Mouse (Mus musculus) bone marrow, adult 2 months (tissue): ENCODE results near the gene Flnb. TPM values are rescaled to one million over a fixed set of nuclear protein-coding genes. Genes with fewer than 3 reads are reported as not detected.

ENCODE experiments used
- H3K27ac ChIP-seq: fragments of 200-500 bp; 2 replicates; pipeline ENCODE4 v1.5.1; 2012; ENCODE audit warnings: low read depth, mild to moderate bottlenecking, control low read depth, inconsistent platforms, low read length; ENCODE audit not compliant: control insufficient read depth, poor library complexity, insufficient read depth
- H3K4me1 ChIP-seq: fragments of 200-500 bp; 2 replicates; pipeline ENCODE4 v1.6.1; 2011; ENCODE audit warnings: low read length; ENCODE audit not compliant: control insufficient read depth, insufficient read depth
- H3K4me3 ChIP-seq: fragments of 200-500 bp; replicated peaks from 2 replicates; pipeline ENCODE3; 2011; ENCODE audit warnings: mild to moderate bottlenecking, low read depth, low read length, control low read depth; ENCODE audit not compliant: control insufficient read depth
- CTCF ChIP-seq: fragments of 200-500 bp; IDR thresholded peaks from 2 replicates; pipeline ENCODE4 v1.5.1; 2011; ENCODE audit warnings: low read length, control low read depth; ENCODE audit not compliant: control insufficient read depth, insufficient read depth
- POLR2A ChIP-seq: fragments of 200-500 bp; IDR thresholded peaks from 2 replicates; pipeline ENCODE4 v1.6.1; 2011; ENCODE audit warnings: low read depth, mild to moderate bottlenecking, control low read depth, low read length, borderline replicate concordance; ENCODE audit not compliant: control insufficient read depth
- WGBS: fragments of 180-500 bp; shearing (Covaris S2); methylation state at CpG from one replicate; pipeline ENCODE4 v1.1.7; 2018; 5-methylcytosine and 5-hydroxymethylcytosine counted together
- polyA plus RNA-seq: library from polyadenylated mRNA; stranded (reverse); fragments of >200 nt; gene quantifications from 2 replicates; pipeline ENCODE4 v1.2.4, GENCODE M21; 2011; ENCODE audit warnings: low replicate concordance; ENCODE audit not compliant: missing spikeins, insufficient read depth, insufficient read length

Gene Flnb
- polyA plus RNA-seq, 1 experiment, result 5.4 TPM

GRCm38 (mm10) chr14:7888294-7888693, 70.5 kb downstream of the Flnb start:
- no peak for TF ChIP-seq POLR2A
- TF ChIP-seq CTCF, result no peak

DNA sequence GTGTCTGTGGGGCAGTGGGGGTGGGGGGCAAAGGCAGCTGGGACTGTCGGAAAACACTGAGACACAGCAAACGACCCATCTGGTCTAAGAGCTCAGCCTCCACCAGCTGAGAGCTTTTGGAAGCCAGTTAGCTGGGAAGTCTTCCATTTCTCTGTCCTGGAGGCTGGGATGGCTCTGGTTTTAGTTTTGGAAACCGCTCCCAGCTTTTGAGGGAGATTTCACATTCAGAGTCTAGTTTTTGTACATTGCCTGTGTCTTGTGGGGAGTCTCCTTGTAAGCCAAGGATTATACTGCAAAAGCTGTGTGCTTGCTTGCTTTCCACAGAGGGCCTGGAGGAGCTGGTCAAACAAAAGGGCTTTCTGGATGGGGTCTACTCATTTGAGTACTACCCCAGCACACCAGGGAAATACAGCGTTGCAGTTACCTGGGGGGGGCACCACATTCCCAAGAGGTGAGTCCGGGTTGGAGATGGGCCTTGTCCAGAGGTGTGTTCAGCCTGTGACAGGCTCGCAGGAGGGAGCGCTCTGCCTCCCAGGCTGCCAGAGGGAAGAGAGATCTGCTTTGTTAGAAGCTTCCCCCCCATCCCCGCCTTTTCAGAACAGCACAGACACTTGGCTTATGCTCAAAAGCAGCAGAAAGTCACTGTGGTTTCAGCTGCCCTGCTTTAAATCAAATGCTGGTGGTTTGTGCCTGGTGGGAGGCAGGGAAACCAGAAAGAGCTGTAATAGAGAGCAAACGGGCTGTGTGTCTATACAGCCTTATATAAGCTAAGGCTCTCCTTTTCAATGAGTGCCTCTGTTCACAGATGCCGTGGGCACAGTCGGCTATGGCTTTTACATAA, 71.3 kb downstream of the Flnb start:
- Histone ChIP-seq H3K4me3 (no peak overlapping the region), H3K27ac (0 out of 2 replicates have a peak overlapping the region, but pooled peaks have one; percentile 17), H3K4me1 (no peaks in the 10 kb centered on the region; the same call in 1 of the 2 replicates)
- WGBS, result 25% methylated on average over 11 of the region's 11 CpGs
- no peak for TF ChIP-seq POLR2A
- no peak for TF ChIP-seq CTCF

More at GRCm38 (mm10) chr14:7888294-7888693, 70.5 kb downstream of the Flnb start:
- H3K4me1 ChIP-seq, result no peaks in the 10 kb centered on the region; the same call in 1 of the 2 replicates
- no peak overlapping the region for H3K4me3 ChIP-seq
- WGBS, result 79% methylated on average over 6 of the region's 6 CpGs
- H3K27ac ChIP-seq, result no peak overlapping the region

DNA sequence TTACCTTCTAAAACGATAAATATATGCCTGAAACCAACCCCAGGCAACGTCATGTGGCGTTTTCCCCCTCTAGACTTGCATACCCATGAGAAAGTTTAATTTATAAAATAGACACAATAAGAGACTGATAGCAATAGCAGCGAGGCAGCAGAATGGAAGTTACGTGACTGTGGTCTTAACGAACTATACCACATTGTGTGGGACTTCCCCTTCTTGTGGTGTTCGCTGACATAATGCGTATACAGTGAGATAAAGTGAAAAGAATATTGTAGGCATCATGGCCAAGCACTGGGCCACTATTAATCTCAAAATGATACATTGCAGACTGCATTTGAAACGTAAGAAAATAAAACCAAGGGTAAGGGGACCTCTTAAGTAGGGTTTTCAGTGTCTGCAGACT, 72.1 kb downstream of the Flnb start:
- WGBS, result 5% methylated on average over 9 of the region's 9 CpGs
- H3K27ac ChIP-seq, result no peak overlapping the region
- no peak for TF ChIP-seq CTCF
- no peak for TF ChIP-seq POLR2A

GRCm38 (mm10) chr14:7891401-7891800, 73.6 kb downstream of the Flnb start:
- no peak overlapping the region for H3K27ac ChIP-seq
- TF ChIP-seq CTCF, result no peak
- TF ChIP-seq POLR2A, result no peak
- H3K4me1 ChIP-seq, result no peaks in the 10 kb centered on the region; the same call in 1 of the 2 replicates
- no peak overlapping the region for H3K4me3 ChIP-seq

More for the DNA sequence above, 72.1 kb downstream of the Flnb start:
- no peak overlapping the region for H3K4me3 ChIP-seq
- H3K4me1 ChIP-seq, result no peaks in the 10 kb centered on the region; the same call in 1 of the 2 replicates

GRCm38 (mm10) chr14:7896126-7896525, 78.4 kb downstream of the Flnb start:
- WGBS, result 86% methylated on average over 9 of the region's 9 CpGs
- H3K4me3 ChIP-seq, result no peak overlapping the region
- TF ChIP-seq POLR2A (no peak), CTCF (no peak)
- peaks cover 3% of the 10 kb centered on the region for H3K4me1 ChIP-seq
- no peak overlapping the region for H3K27ac ChIP-seq

DNA sequence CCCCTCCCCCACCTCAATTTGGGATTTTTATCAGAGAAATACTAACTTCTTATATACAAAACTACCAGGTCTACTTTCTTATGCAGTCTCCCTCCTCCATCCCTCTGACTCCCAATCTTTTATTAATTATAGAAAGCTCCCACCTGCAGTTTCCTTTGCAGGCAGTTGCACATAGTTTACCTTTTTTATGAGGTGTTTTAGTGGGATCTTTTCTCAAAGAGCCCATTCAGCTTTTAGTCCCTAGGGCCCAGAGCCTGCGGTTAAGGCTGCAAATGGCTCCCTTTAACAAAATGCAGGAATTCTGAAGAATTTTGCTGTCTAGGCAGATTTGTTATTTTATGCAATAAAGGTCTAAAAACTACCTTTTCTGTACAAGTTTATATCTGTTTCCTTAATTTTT, 78.9 kb downstream of the Flnb start:
- Histone ChIP-seq H3K4me3 (no peak overlapping the region), H3K27ac (no peak overlapping the region), H3K4me1 (peaks cover 3% of the 10 kb centered on the region)
- WGBS, result 86% methylated on average over 1 of the region's 1 CpGs
- TF ChIP-seq POLR2A (no peak), CTCF (no peak)

DNA sequence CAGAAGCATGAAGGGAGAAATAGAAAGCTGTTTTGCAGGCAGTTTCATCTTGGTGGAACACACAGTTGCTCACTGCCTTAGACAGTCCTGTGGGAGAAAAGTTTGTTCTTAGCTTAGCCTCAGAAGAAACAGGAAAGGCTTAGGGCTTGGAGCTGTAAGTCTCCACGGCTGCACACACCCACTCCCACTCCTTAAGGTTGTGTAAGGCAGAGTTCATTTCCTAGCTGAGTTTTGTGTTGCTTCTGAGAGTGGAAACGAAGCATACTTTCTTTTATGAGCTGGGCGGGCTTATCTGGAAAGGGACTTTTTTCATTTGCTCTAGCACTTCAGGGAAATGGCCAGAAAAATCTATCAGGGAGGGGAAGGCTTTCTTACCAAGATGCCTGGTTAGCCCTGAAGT, 82.2 kb downstream of the Flnb start:
- Histone ChIP-seq H3K27ac (no peak overlapping the region), H3K4me3 (no peak overlapping the region), H3K4me1 (peaks cover 3% of the 10 kb centered on the region)
- 32% methylated on average over 3 of the region's 3 CpGs for WGBS
- no peak for TF ChIP-seq POLR2A
- TF ChIP-seq CTCF, result no peak

DNA sequence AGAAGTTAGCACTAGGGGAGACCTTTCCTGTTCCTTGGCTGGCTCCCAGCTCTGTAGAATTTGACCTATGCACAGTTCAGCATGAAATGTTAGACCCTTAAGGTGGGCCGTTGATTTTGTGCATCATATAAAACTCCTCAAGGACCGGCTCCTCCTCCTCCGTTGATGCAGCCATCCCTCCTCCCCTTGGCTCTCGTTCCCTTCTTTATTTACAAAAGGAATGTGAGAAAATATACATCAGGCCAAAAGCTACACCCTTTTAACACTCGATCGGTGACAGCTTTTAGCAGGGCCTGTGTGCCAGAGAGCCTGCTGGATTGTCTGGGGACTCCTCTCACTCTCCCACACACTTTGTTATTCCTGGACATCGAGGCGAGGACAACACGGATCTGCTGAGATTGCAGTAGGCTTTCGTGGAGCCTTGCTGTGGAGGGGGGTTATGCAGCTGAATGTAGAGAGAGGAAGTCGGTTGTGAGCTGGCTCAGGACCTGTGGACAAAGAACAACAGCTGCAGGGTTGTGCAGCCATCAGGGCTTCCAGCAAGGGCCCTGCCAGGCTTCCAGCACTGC, 82.8 kb downstream of the Flnb start:
- Histone ChIP-seq H3K4me3 (no peak overlapping the region), H3K27ac (no peak overlapping the region), H3K4me1 (peaks cover 3% of the 10 kb centered on the region)
- 55% methylated on average over 11 of the region's 11 CpGs for WGBS
- no peak for TF ChIP-seq POLR2A
- no peak for TF ChIP-seq CTCF
